ENCODE assay signal across 13 mouse cellular contexts in the genomic region with DNA sequence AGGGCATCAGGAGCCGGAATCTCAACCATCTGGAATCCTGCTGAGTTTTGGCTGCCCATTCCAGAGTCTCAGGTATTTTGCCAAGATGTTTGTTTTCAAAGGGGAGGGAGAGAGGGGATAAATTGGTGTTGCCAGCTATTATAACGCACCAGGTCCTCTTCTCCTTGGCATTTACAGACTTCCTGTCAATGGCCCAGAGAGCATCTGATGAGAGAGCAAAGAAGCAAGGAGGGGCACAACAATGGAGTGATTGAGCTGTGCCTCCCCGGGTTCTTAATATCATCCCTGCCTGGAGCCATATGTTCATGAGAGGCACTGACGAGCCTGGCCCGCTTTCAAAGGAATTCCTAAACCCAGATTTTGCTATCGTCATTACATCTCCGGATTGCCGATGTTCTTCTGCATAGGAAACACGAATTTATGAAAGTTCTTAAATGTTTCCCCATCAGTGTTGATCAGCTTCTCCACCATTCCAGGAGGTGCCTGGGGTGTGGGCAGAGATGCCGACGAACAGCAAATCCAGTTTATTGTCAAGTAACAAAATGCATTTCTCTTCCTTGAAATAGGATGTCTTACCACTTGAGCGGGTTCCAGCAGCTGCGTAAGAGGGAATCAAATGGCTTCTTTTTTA. TPM values are rescaled to one million over a fixed set of nuclear protein-coding genes. Genes with fewer than 3 reads are reported as not detected.
DNase-seq lines count a peak whose midpoint lies in the region; ATAC-seq and TF ChIP-seq lines count a peak whose summit lies in the region.
"Had no signal": no experiment of that assay in that cellular context is flagged by ENCODE, and none has a peak within 500 bp of the region (broad histone marks: within the 10 kb centered on the region; RNA-seq: fewer than 3 reads in every experiment).

No protein-coding gene starts in this region.

- TF ChIP-seq POLR2A in heart, adult 2 months (IDR thresholded peaks at IDR 0.05; ENCODE audit: insufficient read depth, low read depth, low read length) = no peak

- ATAC-seq in erythroid progenitor cell, adult 5-6 weeks (replicated peaks; ENCODE audit: low FRiP score, poor library complexity, severe bottlenecking) = no peak

- no peaks in the 10 kb centered on the region for H3K27me3 ChIP-seq in heart, adult 2 months (ENCODE audit: control insufficient read depth, insufficient read depth, low read length)
- H3K27me3 ChIP-seq: heart, embryonic 13.5 days; midbrain, embryonic 12.5 days had no signal

- peak; percentile 74 for DNase-seq in Muller cell, postnatal 12 days (ENCODE audit: inconsistent ontology term)
- DNase-seq in cerebellum, adult 11 months = peak; percentile 84
- peak; percentile 37 to 71 for DNase-seq in frontal cortex, adult 2 months (ENCODE audit: extremely low spot score in 1 of 2, low spot score in 1 of 2)
- peak; percentile 16 to 33 for DNase-seq in left cerebral cortex, adult 2 months (ENCODE audit: extremely low spot score in 1 of 2, low spot score in 2 of 2)
- no peak for DNase-seq in spleen, postnatal 14 days (ENCODE audit: low spot score in 2 of 2)
- DNase-seq in gastrocnemius, postnatal 10 days = no peak
- no peak for DNase-seq in heart, adult 2 months
- DNase-seq: kidney, adult 18-20 months; lung, adult 18-20 months; thymus, adult 18-20 months had no signal

- WGBS in heart, adult 2 months = 75% methylated on average over 13 of the region's 13 CpGs

- intact Hi-C loops in left cerebral cortex, adult 2 months (cut with DNase I) = no loop called here
- intact Hi-C loops in heart, adult 2 months (cut with DNase I) = no loop called here

- peak overlapping the region; percentile 53 for H3K27ac ChIP-seq in left cerebral cortex, adult 2 months
- H3K27ac ChIP-seq in heart, adult 2 months = no peak overlapping the region
- H3K27ac ChIP-seq: heart, embryonic 13.5 days; midbrain, embryonic 12.5 days had no signal

- no peaks in the 10 kb centered on the region for H3K4me1 ChIP-seq in heart, adult 2 months (ENCODE audit: control insufficient read depth, insufficient read depth, low read length)
- H3K4me1 ChIP-seq: heart, embryonic 13.5 days; midbrain, embryonic 12.5 days had no signal

- no peaks in the 10 kb centered on the region for H3K36me3 ChIP-seq in heart, adult 2 months (ENCODE audit: control insufficient read depth, insufficient read depth, low read length)
- H3K36me3 ChIP-seq: heart, embryonic 13.5 days; midbrain, embryonic 12.5 days had no signal

- TF ChIP-seq CTCF in left cerebral cortex, adult 2 months (IDR thresholded peaks at IDR 0.05) = no peak
- TF ChIP-seq CTCF in heart, adult 2 months (IDR thresholded peaks at IDR 0.05) = no peak

- no peaks in the 10 kb centered on the region for H3K79me2 ChIP-seq in heart, adult 2 months (replicated peaks; ENCODE audit: control insufficient read depth, insufficient read depth, low read length)

- H3K4me3 ChIP-seq in left cerebral cortex, adult 2 months = peak overlapping the region; percentile 3; the same call in 1 of the 2 replicates
- no peak overlapping the region for H3K4me3 ChIP-seq in heart, adult 2 months
- H3K4me3 ChIP-seq: heart, embryonic 13.5 days; midbrain, embryonic 12.5 days had no signal

- TF ChIP-seq EP300 in heart, adult 2 months (IDR thresholded peaks at IDR 0.05; ENCODE audit: insufficient read depth, low read depth, low read length) = no peak

- no peak overlapping the region for H3K9ac ChIP-seq in heart, adult 2 months (ENCODE audit: low read depth, low read length)
- H3K9ac ChIP-seq: heart, embryonic 13.5 days; midbrain, embryonic 12.5 days had no signal

RNA-seq across cellular contexts. Expression of gene Egr4, which starts 31.0 kb away (rescaled TPM):
- 27.7 and 59.7 TPM in 2 replicates for polyA plus RNA-seq in frontal cortex, adult 2 months (2012; rRNA removed)
- 10 to 100 TPM; 43.7 to 95.7 TPM for total RNA-seq in left cerebral cortex, adult 2 months (2021)
- total RNA-seq in gastrocnemius, postnatal 10 days (2021) = not detected
- total RNA-seq in heart, adult 2 months (2021) = not detected
- not detected in 2 replicates for polyA plus RNA-seq in heart, adult 2 months (2012; rRNA removed)
- not detected in 2 replicates for total RNA-seq in erythroid progenitor cell, adult 5-6 weeks (2015; ENCODE audit: low replicate concordance)
- not detected in 2 replicates for total RNA-seq in erythroid progenitor cell, adult 5-6 weeks (2017; ENCODE audit: low replicate concordance)
- polyA plus RNA-seq: heart, embryonic 13.5 days; midbrain, embryonic 12.5 days had no signal

RNA-seq across cellular contexts. Expression of gene Fbxo41, which starts 41.6 kb away (rescaled TPM):
- 51.0 and 52.0 TPM in 2 replicates for polyA plus RNA-seq in frontal cortex, adult 2 months (2012; rRNA removed)
- 100 to 1,000 TPM; 101 to 102 TPM for total RNA-seq in left cerebral cortex, adult 2 months (2021)
- under 1 TPM; 0.14 TPM for total RNA-seq in gastrocnemius, postnatal 10 days (2021)
- under 1 TPM in 1 of 2 experiments, not detected in 1; 0.02 TPM for total RNA-seq in heart, adult 2 months (2021)
- polyA plus RNA-seq in heart, adult 2 months (2012; rRNA removed) = 0.02 and 0.03 TPM in 2 replicates
- total RNA-seq in erythroid progenitor cell, adult 5-6 weeks (2015; ENCODE audit: low replicate concordance) = not detected in 2 replicates
- not detected in 2 replicates for total RNA-seq in erythroid progenitor cell, adult 5-6 weeks (2017; ENCODE audit: low replicate concordance)

RNA-seq across cellular contexts. Expression of gene Alms1, which starts 43.0 kb away (rescaled TPM):
- polyA plus RNA-seq in frontal cortex, adult 2 months (2012; rRNA removed) = 4.5 and 4.7 TPM in 2 replicates
- 10 to 100 TPM in 1 of 2 experiments, 1 to 10 TPM in 1; 9.5 to 10.4 TPM for total RNA-seq in left cerebral cortex, adult 2 months (2021)
- 1 to 10 TPM; 2.1 to 3.3 TPM for total RNA-seq in gastrocnemius, postnatal 10 days (2021)
- total RNA-seq in heart, adult 2 months (2021) = 1 to 10 TPM; 1.8 to 2.0 TPM
- 0.51 and 0.64 TPM in 2 replicates for polyA plus RNA-seq in heart, adult 2 months (2012; rRNA removed)
- 50.7 and 50.8 TPM in 2 replicates for total RNA-seq in erythroid progenitor cell, adult 5-6 weeks (2015; ENCODE audit: low replicate concordance)
- total RNA-seq in erythroid progenitor cell, adult 5-6 weeks (2017; ENCODE audit: low replicate concordance) = 66.1 and 66.9 TPM in 2 replicates

Comparison
In these comparisons a context has a peak if more than half of its experiments do, and no peak if none do; other contexts are left out.
1. DNase-seq: peak in Muller cell, postnatal 12 days (single experiment), cerebellum, adult 11 months (single experiment), frontal cortex, adult 2 months (2 of 2) and left cerebral cortex, adult 2 months (2 of 2); none in spleen, postnatal 14 days (0 of 2), gastrocnemius, postnatal 10 days (single experiment) and heart, adult 2 months (0 of 2).
2. RNA of gene Egr4, which starts 31.0 kb away (total RNA-seq): 43.7 to 95.7 TPM in left cerebral cortex, adult 2 months; not detected in gastrocnemius, postnatal 10 days, not detected in heart, adult 2 months and not detected in erythroid progenitor cell, adult 5-6 weeks; every median in the first group is over 10 times any median in the second.
3. RNA of gene Fbxo41, which starts 41.6 kb away (total RNA-seq): 101 to 102 TPM in left cerebral cortex, adult 2 months; 0.14 TPM in gastrocnemius, postnatal 10 days, 0.02 TPM in heart, adult 2 months and not detected in erythroid progenitor cell, adult 5-6 weeks; every median in the first group is over 10 times any median in the second.
4. RNA of gene Alms1, which starts 43.0 kb away (total RNA-seq): 50.7 to 66.9 TPM in erythroid progenitor cell, adult 5-6 weeks; 9.5 to 10.4 TPM in left cerebral cortex, adult 2 months, 2.1 to 3.3 TPM in gastrocnemius, postnatal 10 days and 1.8 to 2.0 TPM in heart, adult 2 months; every median in the first group is over 4 times any median in the second.